Mouse (Mus musculus) gastrocnemius, postnatal 4 days (tissue): Measurements from ENCODE around the gene Crls1. TPM values are rescaled to one million over a fixed set of nuclear protein-coding genes. Genes with fewer than 3 reads are reported as not detected.

Experiments used
- DNase-seq, 2 experiments: peaks; one replicate each; pipeline ENCODE4 v3.0.0; 2021 to 2022; ENCODE audit warnings: low spot score in 2 of 2, mixed read lengths in 2 of 2
- long read RNA-seq, 2 experiments: library from polyadenylated mRNA; stranded (forward); transcript quantifications; one replicate each; pipeline ENCODE4 v2.0.0; 2021
- total RNA-seq, 2 experiments: library from RNA; stranded (reverse); gene quantifications; 2 replicates each; pipeline ENCODE4 v1.2.3; 2021

Crls1 gene
- 10 to 100 TPM; 20.0 to 24.8 TPM for total RNA-seq
- long read RNA-seq, experiment 1, transcript Crls1-201 (7 exons, 1,924 nt), result major isoform, 67 of 72 reads
- long read RNA-seq, experiment 1, partial matches to known transcripts, result 0 of 72 reads
- long read RNA-seq, experiment 1, other reads (novel, unspliced or antisense), result 4 of 72 reads
- long read RNA-seq, experiment 2, transcript Crls1-201 (7 exons, 1,924 nt), result major isoform, 61 of 75 reads
- long read RNA-seq, experiment 2, partial matches to known transcripts, result 1 of 75 reads
- long read RNA-seq, experiment 2, other reads (novel, unspliced or antisense), result 12 of 75 reads

- DNase-seq, result peak; percentile 88 to 90
Measured at GRCm38 (mm10) chr2:132846407-132847358, at the start of gene Crls1. TSS of gene Crls1 (plus strand) at chr2:132846666.

GRCm38 (mm10) chr2:132802976-132803375, 43.5 kb upstream of the Crls1 start:
- no peak for DNase-seq

GRCm38 (mm10) chr2:132815608-132816314, 30.7 kb upstream of the Crls1 start, which contains the start of the genes Trmt6 and Mcm8:
TSS of gene Trmt6 (minus strand) at chr2:132816055.
TSS of gene Mcm8 (plus strand) at chr2:132816141.
- DNase-seq, result peak; percentile 78 to 91

GRCm38 (mm10) chr2:132841071-132841470, 5.4 kb upstream of the Crls1 start:
- DNase-seq, result no peak

- DNase-seq, result peak in 1 of 2 experiments; percentile 11
Measured at GRCm38 (mm10) chr2:132847581-132847980, 1.1 kb downstream of the Crls1 start.

GRCm38 (mm10) chr2:132848361-132848760, 1.9 kb downstream of the Crls1 start:
- DNase-seq, result no peak

GRCm38 (mm10) chr2:132849141-132849540, 2.7 kb downstream of the Crls1 start:
- no peak for DNase-seq

- DNase-seq, result no peak
Measured at GRCm38 (mm10) chr2:132853051-132853450, 6.6 kb downstream of the Crls1 start.

GRCm38 (mm10) chr2:132856333-132856732, 9.9 kb downstream of the Crls1 start:
- DNase-seq, result no peak

- no peak for DNase-seq
Measured at GRCm38 (mm10) chr2:132860435-132860834, 14.0 kb downstream of the Crls1 start.

GRCm38 (mm10) chr2:132861456-132861855, 15.0 kb downstream of the Crls1 start:
- DNase-seq, result no peak

- no peak for DNase-seq
Measured at GRCm38 (mm10) chr2:132863325-132863724, 16.9 kb downstream of the Crls1 start.

GRCm38 (mm10) chr2:132867521-132867920, 21.1 kb downstream of the Crls1 start:
- DNase-seq, result no peak

- no peak for DNase-seq
Measured at GRCm38 (mm10) chr2:132869682-132870081, 23.2 kb downstream of the Crls1 start.

GRCm38 (mm10) chr2:132870286-132870685, 23.8 kb downstream of the Crls1 start:
- no peak for DNase-seq

GRCm38 (mm10) chr2:132871663-132872062, 25.2 kb downstream of the Crls1 start:
- no peak for DNase-seq

- DNase-seq, result no peak
Measured at GRCm38 (mm10) chr2:132873657-132874326, 27.3 kb downstream of the Crls1 start.

GRCm38 (mm10) chr2:132876991-132877390, 30.5 kb downstream of the Crls1 start:
- no peak for DNase-seq

- peak; percentile 25 to 46 for DNase-seq
Measured at GRCm38 (mm10) chr2:132879261-132880044, 33.0 kb downstream of the Crls1 start.
